Mouse (Mus musculus) c-Kit-positive CD71-positive TER-119-negative erythroid progenitor cells, embryonic 14.5 days (primary cell): Measurements from ENCODE around the gene Adm2.

Experiments used
- DNase-seq: peaks from one replicate; pipeline ENCODE4 v3.0.0-alpha.2; 2013; ENCODE audit warnings: low read depth

Adm2 gene

DNA sequence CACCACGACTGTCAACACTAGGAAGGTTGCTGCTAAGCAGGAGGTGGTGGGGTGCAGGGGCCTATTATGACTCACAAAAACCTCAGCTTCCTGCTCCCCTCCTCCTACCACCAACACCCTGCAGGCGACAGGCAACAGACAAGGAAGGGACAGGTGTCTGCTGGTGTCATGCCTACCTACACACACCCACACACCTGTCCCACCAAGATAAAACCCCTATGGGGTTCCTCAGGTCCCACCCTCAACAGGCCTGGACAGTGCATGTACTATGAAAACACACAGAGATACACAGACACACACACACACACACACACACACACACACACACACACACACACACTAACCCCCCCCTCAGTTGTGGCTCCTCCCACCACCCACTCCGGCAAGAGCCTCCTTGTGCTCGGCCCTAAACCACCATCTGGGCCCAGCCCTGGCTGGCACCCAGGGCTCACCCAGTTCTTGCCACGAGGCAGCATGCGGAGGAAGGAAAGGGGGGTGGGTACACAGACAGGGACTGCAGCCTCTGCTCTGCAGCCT is 12.5 kb upstream of the Adm2 start:
- no peak for DNase-seq

DNA sequence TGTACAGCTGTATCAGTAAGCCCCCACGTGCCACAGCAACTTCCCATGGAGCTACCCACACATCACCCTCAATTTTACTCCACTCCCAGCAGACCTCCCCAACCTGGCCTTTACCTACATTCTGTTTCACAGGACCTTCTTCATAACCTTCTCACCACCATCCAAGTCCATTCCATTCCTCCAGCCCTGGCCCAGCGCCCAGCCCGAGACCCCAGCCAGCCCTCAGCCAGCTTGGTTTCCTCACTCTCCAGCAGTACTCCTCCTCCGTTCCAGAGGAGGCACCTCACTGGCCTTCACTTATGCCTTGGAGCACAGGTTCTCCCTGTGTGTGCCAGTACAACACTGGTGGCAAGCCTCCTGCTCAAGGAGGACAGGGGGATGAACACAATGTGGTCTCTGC is 9.2 kb upstream of the Adm2 start:
- no peak for DNase-seq

- DNase-seq = no peak
These were observed 8.4 kb upstream of the Adm2 start for GRCm38 (mm10) chr15:89314107-89314506.

GRCm38 (mm10) chr15:89314511-89315189 is 7.9 kb upstream of the Adm2 start:
- no peak for DNase-seq

GRCm38 (mm10) chr15:89315190-89315731 is 7.3 kb upstream of the Adm2 start, which contains the start of gene Sbf1:
Gene Sbf1, minus strand, starts transcription at chr15:89315311.
- peak; percentile 94 for DNase-seq

GRCm38 (mm10) chr15:89316146-89316545 is 6.4 kb upstream of the Adm2 start:
- no peak for DNase-seq

GRCm38 (mm10) chr15:89321264-89321663 is 1.3 kb upstream of the Adm2 start:
- no peak for DNase-seq

- DNase-seq = no peak
These were observed 1.1 kb downstream of the Adm2 start for GRCm38 (mm10) chr15:89323656-89324055.

DNA sequence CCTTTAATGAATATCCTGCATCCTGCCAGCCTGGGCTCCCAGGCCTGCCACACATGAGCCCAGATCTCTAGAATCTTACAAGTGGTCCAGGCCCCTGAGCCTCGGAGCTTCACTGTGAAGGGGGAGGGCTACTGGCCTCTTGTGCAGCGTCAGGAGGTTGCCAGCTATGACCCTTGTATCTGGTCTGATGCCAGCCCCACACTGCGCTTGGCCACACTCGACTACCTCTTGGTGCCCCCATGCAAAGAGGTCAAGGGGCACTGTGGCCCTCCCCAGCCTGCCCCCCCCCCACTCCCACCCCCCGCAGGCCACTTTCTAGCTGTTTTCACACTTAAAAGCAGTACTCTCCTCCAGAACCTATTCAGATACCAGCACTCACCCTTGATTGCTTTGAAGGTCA is 3.9 kb downstream of the Adm2 start:
- DNase-seq = no peak

GRCm38 (mm10) chr15:89334271-89334670 is 11.8 kb downstream of the Adm2 start, which contains the start of gene Miox:
Gene Miox, plus strand, starts transcription at chr15:89334398.
- no peak for DNase-seq

- no peak for DNase-seq
These were observed 12.4 kb downstream of the Adm2 start for GRCm38 (mm10) chr15:89334774-89335537.

DNA sequence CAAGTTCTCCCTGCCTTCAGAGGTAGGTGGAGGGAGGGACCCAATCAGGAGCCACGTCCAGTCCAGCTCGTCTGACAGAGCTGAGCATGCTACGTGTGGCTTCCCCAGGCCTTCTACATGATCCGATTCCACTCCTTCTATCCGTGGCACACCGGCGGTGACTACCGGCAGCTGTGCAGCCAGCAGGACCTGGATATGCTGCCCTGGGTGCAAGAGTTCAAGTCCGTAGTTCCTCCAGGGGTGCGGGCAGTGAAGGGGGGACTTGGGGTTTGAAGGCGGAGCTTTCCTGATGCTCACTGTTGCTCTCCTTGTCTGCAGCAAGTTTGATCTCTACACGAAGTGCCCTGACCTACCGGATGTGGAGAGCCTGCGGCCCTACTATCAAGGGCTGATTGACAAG is 13.9 kb downstream of the Adm2 start:
- DNase-seq = no peak

DNA sequence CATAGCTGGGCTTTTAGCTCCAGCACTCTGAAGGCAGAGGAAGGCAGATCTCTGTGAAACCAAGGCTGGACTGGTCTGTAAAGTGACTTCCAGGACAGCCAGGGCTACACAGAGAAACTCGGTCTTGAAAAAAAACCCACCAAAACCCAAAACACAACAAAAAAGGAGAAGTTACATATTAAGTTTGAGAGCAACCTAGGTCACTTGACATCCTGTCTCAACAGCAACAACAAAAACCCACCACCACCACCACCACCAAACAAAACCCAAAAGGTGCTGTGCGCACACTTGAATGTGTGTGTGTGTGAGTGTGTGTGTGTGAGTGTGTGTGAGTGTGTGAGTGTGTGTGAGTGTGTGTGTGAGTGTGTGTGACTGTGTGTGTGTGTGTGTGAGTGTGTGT is 17.2 kb downstream of the Adm2 start:
- no peak for DNase-seq

GRCm38 (mm10) chr15:89340136-89340535 is 17.6 kb downstream of the Adm2 start:
- no peak for DNase-seq

- no peak for DNase-seq
These were observed 19.2 kb downstream of the Adm2 start for GRCm38 (mm10) chr15:89341678-89342077.

DNA sequence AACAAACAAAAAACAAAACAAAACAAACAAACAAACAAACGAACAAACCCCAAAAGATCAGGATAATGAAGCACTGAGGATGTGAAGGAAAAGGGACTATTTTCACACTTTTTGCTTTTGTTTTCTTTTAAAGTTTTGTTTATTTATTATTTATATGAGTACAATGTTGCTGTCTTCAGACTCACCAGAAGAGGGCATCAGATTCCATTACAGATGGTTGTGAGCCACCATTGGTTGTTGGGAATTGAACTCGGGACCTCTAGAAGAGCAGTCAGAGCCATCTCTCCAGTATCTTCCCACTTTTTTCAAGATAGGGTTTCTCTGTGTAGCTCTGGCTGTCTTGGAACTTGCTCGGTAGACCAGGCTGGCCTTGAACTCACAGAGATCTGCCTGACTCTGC is 20.8 kb downstream of the Adm2 start:
- DNase-seq = no peak

DNA sequence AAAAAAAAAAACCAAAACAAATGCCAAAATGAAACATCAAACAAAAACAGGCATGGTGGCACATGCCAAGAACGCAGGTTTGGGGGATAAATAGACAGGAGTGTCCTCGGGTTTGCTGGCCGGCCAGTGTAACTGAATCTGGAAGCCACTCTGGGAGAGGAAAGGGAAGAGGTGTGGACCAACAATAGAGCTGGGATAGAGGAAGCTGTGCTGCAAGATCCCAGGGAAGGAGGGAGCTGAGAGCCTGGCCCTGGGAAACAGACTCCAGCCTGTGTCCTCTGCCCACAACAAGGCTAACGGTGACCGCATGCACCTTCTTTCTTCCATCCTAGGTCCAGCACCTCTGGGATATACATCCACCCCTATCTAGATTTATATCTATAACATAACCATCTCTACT is 27.9 kb downstream of the Adm2 start:
- no peak for DNase-seq

DNA sequence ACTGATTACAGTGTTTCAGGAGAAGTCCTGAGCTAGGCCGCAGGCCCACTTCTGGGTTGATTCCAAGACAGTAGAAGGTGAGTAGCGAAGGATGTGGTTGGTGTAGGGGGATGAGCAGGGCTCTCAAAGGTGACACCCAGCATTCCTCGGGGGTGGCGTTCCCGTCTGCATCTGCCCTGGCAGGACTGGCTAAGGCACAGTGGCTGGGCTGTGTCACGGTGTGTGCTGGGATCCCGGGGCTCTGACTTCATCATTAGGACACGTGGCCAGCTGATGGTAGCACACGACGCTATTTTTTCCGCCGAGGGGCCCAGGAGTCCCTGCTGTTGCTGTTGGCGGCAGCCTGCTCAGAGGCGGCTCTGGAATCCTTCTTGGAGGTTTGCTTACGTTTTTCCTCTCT is 28.8 kb downstream of the Adm2 start:
- DNase-seq = no peak

DNA sequence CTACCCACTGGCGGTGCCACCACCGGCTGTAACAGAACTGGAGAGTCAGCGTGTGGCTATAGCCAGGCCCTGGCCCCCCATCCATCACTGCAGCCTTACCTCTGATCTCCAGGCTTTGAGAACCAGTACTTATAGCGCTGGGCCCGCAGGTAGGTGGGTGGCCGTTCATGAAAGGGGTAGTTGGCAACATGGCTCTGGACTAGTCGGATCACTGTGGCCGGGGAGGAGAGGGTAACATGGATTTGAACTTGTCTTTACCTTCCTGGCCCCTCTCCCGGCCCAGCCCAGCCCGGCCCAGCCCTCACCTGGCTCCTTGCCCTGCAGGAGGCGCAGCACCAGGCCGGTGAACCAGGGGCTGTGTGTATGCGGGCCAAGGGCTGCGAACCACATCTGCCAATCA is 29.5 kb downstream of the Adm2 start:
- DNase-seq = no peak

GRCm38 (mm10) chr15:89352795-89353194 is 30.3 kb downstream of the Adm2 start:
- no peak for DNase-seq

GRCm38 (mm10) chr15:89353837-89354236 is 31.3 kb downstream of the Adm2 start:
- no peak for DNase-seq

- DNase-seq = no peak
These were observed 31.9 kb downstream of the Adm2 start for GRCm38 (mm10) chr15:89354455-89354854.
